Mouse (Mus musculus) lung, adult 2 months (tissue): ENCODE measurements around the gene Fer1l5.

Experiments used
- CTCF ChIP-seq: fragments of 200-500 bp; IDR thresholded peaks from 2 replicates; pipeline ENCODE4 v1.5.1; 2011; ENCODE audit warnings: mild to moderate bottlenecking, low read length, control low read depth; ENCODE audit not compliant: insufficient read depth
- POLR2A ChIP-seq: fragments of 200-500 bp; IDR thresholded peaks from 2 replicates; pipeline ENCODE4 v1.6.1; 2011; ENCODE audit warnings: low read depth, mild to moderate bottlenecking, control low read depth, low read length, borderline replicate concordance; ENCODE audit errors: extremely low read depth

DNA sequence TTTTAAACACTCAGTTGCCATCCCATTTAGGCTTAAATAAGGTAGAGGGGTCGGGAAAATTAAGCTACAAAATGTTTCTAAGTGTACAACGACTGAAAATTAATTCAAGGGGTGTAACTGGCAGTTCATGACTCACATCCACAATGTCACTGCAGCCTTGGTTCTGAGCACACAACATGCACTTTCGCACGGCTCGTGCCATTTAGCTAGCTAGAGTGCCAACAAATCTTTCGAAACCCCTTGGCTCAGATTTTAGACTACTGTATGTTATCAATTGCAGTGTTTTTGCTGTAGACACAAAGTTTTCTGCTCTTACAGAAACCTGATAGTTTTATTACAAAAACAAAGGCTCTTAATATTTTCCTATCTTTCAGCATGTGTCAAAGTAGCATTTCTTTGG, 1.2 kb upstream of the Fer1l5 start:
- TF ChIP-seq CTCF (no peak), POLR2A (no peak)
